Mouse (Mus musculus) urinary bladder, postnatal 4 days (tissue): Measurements from ENCODE around the gene Defb18.
"Not testable (repeated sequence)": the region's sequence is repeated elsewhere in the genome, so short reads cannot be mapped to it uniquely, and the experiment has no call there.

Experiments
- DNase-seq, 2 experiments: peaks; one replicate each; pipeline ENCODE4 v3.0.0; 2021 to 2022; ENCODE audit warnings: low spot score in 2 of 2

Defb18 gene

GRCm38 (mm10) chr1:18237343-18237742 lies at the start of gene Defb18:
Gene Defb18 (minus strand): TSS chr1:18237443.
- no peak for DNase-seq

- DNase-seq = no peak
Observed at GRCm38 (mm10) chr1:18271095-18271494, 33.9 kb upstream of the Defb18 start.

DNA sequence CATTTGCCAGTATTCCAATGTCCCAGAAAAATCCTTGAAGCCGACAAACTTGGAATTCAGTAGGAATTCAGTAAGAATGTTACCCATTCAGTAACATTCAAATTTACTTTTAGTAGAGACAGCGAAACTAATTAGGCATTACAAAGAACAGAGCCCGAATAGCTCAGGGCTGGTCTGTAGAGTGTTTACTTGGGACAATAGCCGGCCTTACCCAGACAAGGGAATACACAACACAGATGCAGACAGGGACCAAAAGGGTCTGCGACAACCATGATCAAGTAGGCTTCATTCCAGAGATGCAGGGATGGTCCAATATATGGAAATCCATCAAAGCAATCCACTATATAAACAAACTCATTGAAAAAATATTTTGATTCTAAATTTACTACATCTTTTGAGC lies 31.6 kb upstream of the Defb18 start:
- no peak for DNase-seq

DNA sequence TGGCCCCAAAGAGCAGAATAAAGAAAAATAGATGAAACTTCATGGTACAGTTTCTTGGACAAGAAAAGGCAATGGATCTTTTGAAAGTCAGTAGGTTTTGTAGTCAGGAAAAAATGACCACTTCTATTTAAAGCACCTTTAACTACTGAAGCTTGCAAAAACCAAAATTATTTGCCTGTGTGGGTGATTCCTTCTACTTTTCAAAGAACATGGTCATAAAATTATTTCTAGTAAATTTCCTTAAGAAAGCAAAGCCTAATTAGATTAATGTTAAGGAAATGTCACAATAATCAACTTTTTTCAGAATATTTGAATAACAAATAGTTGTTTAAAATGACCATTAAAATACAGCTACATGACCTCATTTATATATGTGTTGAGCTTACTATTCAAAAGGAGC lies 27.8 kb upstream of the Defb18 start, which contains the start of gene Defb41:
Gene Defb41, minus strand, starts transcription at position 101 of the 400 bp plus-strand sequence.
- DNase-seq = no peak

GRCm38 (mm10) chr1:18245801-18246580 lies 8.7 kb upstream of the Defb18 start:
- DNase-seq = not testable (repeated sequence)

- no peak for DNase-seq
Observed at GRCm38 (mm10) chr1:18223385-18223945, 13.8 kb downstream of the Defb18 start.

DNA sequence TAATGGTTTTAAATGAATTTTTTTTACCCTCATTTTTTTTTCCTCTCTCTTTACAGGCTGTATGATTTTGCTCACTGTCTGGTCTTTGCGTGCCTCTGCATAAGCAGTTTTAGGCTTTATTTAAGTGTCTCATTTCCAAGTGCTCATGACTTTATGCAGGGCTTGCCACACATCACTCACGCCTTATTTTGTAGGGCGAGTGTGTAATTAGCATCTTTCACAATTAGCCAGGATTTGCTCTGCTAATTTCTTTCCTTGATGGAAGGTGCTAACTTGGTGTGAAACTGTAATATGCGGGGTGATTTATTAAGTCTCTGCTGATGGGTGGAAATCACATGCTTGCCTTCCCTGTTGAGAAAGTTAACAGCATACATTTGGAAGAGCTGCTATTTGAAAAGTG lies 45.5 kb downstream of the Defb18 start:
- no peak for DNase-seq

DNA sequence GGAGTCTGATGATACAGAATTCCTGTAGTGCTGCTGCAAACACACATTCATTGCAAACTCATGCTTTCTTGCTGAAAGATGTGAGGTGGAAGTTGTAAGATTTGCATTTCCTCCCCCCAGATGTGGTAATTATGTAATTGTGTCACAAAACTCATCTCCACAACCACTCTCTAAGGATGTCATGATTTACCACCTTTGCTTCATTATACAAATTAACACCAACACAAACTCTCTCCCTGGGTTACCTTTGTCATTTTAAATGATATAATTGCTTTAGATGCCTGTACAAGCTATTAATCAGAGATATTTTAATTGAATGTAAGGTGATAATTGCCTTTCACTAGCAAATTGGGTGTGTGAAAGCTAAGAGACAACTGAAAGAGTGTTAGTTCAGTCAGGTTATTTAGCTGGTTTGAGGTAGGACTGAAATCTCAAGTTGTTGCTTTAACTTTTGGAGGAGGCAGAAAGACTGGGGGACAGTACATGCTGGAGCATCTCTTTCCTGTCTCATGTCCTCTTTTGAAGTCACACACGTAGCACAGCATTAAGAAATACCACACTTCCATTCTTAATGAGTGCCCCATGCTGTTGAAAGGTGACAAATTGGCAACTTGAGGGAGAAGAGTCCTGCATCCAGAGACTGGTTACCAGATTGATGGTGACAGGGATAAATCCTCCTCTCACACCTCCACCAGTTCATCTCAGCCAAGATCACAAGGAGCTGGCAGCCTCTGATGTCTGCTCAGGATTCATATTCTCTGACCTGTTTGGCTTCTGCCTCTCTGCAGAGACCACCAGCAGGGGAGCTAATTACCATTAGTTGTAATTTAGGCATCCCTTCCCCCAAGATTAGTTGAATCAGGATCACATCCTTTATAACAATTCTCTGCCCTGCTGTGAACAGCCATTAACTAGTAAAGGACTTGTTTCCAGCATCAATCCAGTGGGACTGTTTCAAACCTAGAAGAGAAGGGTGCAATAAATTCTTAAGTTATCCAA lies 46.2 kb downstream of the Defb18 start:
- no peak for DNase-seq
